ENCODE assay signal across 24 mouse cellular contexts in genomic region chr12:110819367-110819766, GRCm38 (mm10). TPM values are rescaled to one million over a fixed set of nuclear protein-coding genes. Genes with fewer than 3 reads are reported as not detected.
DNase-seq lines count a peak whose midpoint lies in the region; ATAC-seq and TF ChIP-seq lines count a peak whose summit lies in the region.
"Had no signal": no experiment of that assay in that cellular context is flagged by ENCODE, and none has a peak within 500 bp of the region (broad histone marks: within the 10 kb centered on the region; RNA-seq: fewer than 3 reads in every experiment).

No protein-coding gene starts in this region.

- no peak overlapping the region for H3K4me3 ChIP-seq in lung, postnatal 0 days (ENCODE audit: low read depth, low read length)
- no peak overlapping the region for H3K4me3 ChIP-seq in midbrain, embryonic 11.5 days (ENCODE audit: low read depth, low read length)
- no peak overlapping the region for H3K4me3 ChIP-seq in midbrain, embryonic 15.5 days
- H3K4me3 ChIP-seq in stomach, postnatal 0 days (ENCODE audit: low read depth, low read length) = no peak overlapping the region
- H3K4me3 ChIP-seq: embryonic facial prominence, embryonic 10.5 days; embryonic facial prominence, embryonic 12.5 days; forebrain, embryonic 13.5 days; forebrain, embryonic 15.5 days had no signal

- no peak overlapping the region for H3K27ac ChIP-seq in lung, postnatal 0 days (ENCODE audit: low read length)
- H3K27ac ChIP-seq in midbrain, embryonic 11.5 days (ENCODE audit: low read depth, low read length) = no peak overlapping the region
- H3K27ac ChIP-seq in midbrain, embryonic 15.5 days = no peak overlapping the region
- H3K27ac ChIP-seq in stomach, postnatal 0 days (replicated peaks) = no peak overlapping the region
- H3K27ac ChIP-seq: embryonic facial prominence, embryonic 10.5 days; embryonic facial prominence, embryonic 12.5 days; forebrain, embryonic 13.5 days; forebrain, embryonic 15.5 days had no signal

- H3K9ac ChIP-seq in lung, postnatal 0 days (replicated peaks; ENCODE audit: low read depth) = no peak overlapping the region
- H3K9ac ChIP-seq in midbrain, embryonic 11.5 days (ENCODE audit: low read length) = no peak overlapping the region
- no peak overlapping the region for H3K9ac ChIP-seq in midbrain, embryonic 15.5 days
- H3K9ac ChIP-seq in stomach, postnatal 0 days (ENCODE audit: low read length) = no peak overlapping the region
- H3K9ac ChIP-seq: embryonic facial prominence, embryonic 12.5 days; forebrain, embryonic 13.5 days; forebrain, embryonic 15.5 days had no signal

- no peak overlapping the region for H3K4me2 ChIP-seq in lung, postnatal 0 days (replicated peaks; ENCODE audit: low read depth, low read length)
- H3K4me2 ChIP-seq in midbrain, embryonic 11.5 days = no peak overlapping the region
- H3K4me2 ChIP-seq in midbrain, embryonic 15.5 days = no peak overlapping the region
- no peak overlapping the region for H3K4me2 ChIP-seq in stomach, postnatal 0 days (replicated peaks; ENCODE audit: low read depth)
- H3K4me2 ChIP-seq: embryonic facial prominence, embryonic 12.5 days; forebrain, embryonic 13.5 days; forebrain, embryonic 15.5 days had no signal

- no peaks in the 10 kb centered on the region for H3K27me3 ChIP-seq in lung, postnatal 0 days (replicated peaks; ENCODE audit: insufficient read depth, low read length)
- no peaks in the 10 kb centered on the region for H3K27me3 ChIP-seq in midbrain, embryonic 11.5 days (ENCODE audit: control insufficient read depth, insufficient read depth, low read length)
- H3K27me3 ChIP-seq in midbrain, embryonic 15.5 days (replicated peaks) = no peaks in the 10 kb centered on the region
- H3K27me3 ChIP-seq in stomach, postnatal 0 days (ENCODE audit: control insufficient read depth, insufficient read depth, low read length) = no peaks in the 10 kb centered on the region
- H3K27me3 ChIP-seq: CH12.LX; embryonic facial prominence, embryonic 12.5 days; forebrain, embryonic 13.5 days; forebrain, embryonic 15.5 days; Patski had no signal

- ATAC-seq in lung, postnatal 0 days = peak; percentile 41; the same call in 1 of the 2 replicates
- no peak for ATAC-seq in midbrain, embryonic 11.5 days (ENCODE audit: low FRiP score)
- ATAC-seq in midbrain, embryonic 15.5 days (replicated peaks) = no peak
- ATAC-seq in stomach, postnatal 0 days (ENCODE audit: low FRiP score, low TSS enrichment) = peak; percentile 64; the same call in 1 of the 2 replicates
- ATAC-seq: activated CD4-positive, CD25-positive, alpha-beta regulatory T cell, adult 4 months; CD4-positive, CD25-positive, alpha-beta regulatory T cell, adult 4 months; forebrain, embryonic 13.5 days; forebrain, embryonic 15.5 days; Patski had no signal

- H3K4me1 ChIP-seq in lung, postnatal 0 days (ENCODE audit: insufficient read depth, low read depth, low read length) = no peaks in the 10 kb centered on the region
- H3K4me1 ChIP-seq in midbrain, embryonic 11.5 days (ENCODE audit: control insufficient read depth, insufficient read depth, low read length) = no peaks in the 10 kb centered on the region
- no peaks in the 10 kb centered on the region for H3K4me1 ChIP-seq in midbrain, embryonic 15.5 days
- no peaks in the 10 kb centered on the region for H3K4me1 ChIP-seq in stomach, postnatal 0 days (replicated peaks; ENCODE audit: control insufficient read depth, insufficient read depth)
- H3K4me1 ChIP-seq: embryonic facial prominence, embryonic 10.5 days; embryonic facial prominence, embryonic 12.5 days; forebrain, embryonic 13.5 days; forebrain, embryonic 15.5 days had no signal

- no peaks in the 10 kb centered on the region for H3K9me3 ChIP-seq in lung, postnatal 0 days (ENCODE audit: low read length)
- H3K9me3 ChIP-seq in midbrain, embryonic 11.5 days (ENCODE audit: control insufficient read depth, low read length) = no peaks in the 10 kb centered on the region
- H3K9me3 ChIP-seq in midbrain, embryonic 15.5 days = no peaks in the 10 kb centered on the region
- H3K9me3 ChIP-seq in stomach, postnatal 0 days (ENCODE audit: control insufficient read depth, low read length) = no peaks in the 10 kb centered on the region
- H3K9me3 ChIP-seq: embryonic facial prominence, embryonic 10.5 days; embryonic facial prominence, embryonic 12.5 days; forebrain, embryonic 13.5 days; forebrain, embryonic 15.5 days had no signal

- 46% methylated on average over 8 of the region's 8 CpGs for WGBS in lung, postnatal 0 days
- WGBS in midbrain, embryonic 11.5 days = 76% methylated on average over 8 of the region's 8 CpGs
- WGBS in midbrain, embryonic 15.5 days = 85% methylated on average over 8 of the region's 8 CpGs
- WGBS in stomach, postnatal 0 days = 48% methylated on average over 8 of the region's 8 CpGs

- TF ChIP-seq CTCF in lung, postnatal 0 days (IDR thresholded peaks at IDR 0.05) = no peak
- TF ChIP-seq CTCF in stomach, postnatal 0 days (IDR thresholded peaks at IDR 0.05; ENCODE audit: low read depth) = no peak

- no peaks in the 10 kb centered on the region for H3K36me3 ChIP-seq in lung, postnatal 0 days (ENCODE audit: insufficient read depth, low read length)
- no peaks in the 10 kb centered on the region for H3K36me3 ChIP-seq in midbrain, embryonic 11.5 days (ENCODE audit: control insufficient read depth, insufficient read depth, low read length)
- no peaks in the 10 kb centered on the region for H3K36me3 ChIP-seq in midbrain, embryonic 15.5 days (replicated peaks)
- H3K36me3 ChIP-seq in stomach, postnatal 0 days (ENCODE audit: control insufficient read depth, insufficient read depth, low read length) = no peaks in the 10 kb centered on the region
- H3K36me3 ChIP-seq: embryonic facial prominence, embryonic 12.5 days; forebrain, embryonic 15.5 days; G1E had no signal

- no peak for TF ChIP-seq EP300 in lung, postnatal 0 days (IDR thresholded peaks at IDR 0.05)
- TF ChIP-seq EP300 in stomach, postnatal 0 days (optimal IDR thresholded peaks at IDR 0.05) = no peak

- DNase-seq in lung, postnatal 0 days (ENCODE audit: low spot score) = no peak
- DNase-seq in lung, postnatal 36 days = no peak
- DNase-seq in midbrain, embryonic 11.5 days (ENCODE audit: low spot score, missing footprints) = peak; percentile 45
- peak; percentile 39 for DNase-seq in stomach, postnatal 0 days (ENCODE audit: low spot score)
- no peak for DNase-seq in thymus, postnatal 14 days
- DNase-seq: adrenal gland, adult 8-10 months; adrenal gland, postnatal 14 days; adrenal gland, postnatal 36 days; B cell, adult 2 months; cerebellum, adult 11-12 months; cerebellum, adult 2 months; cerebellum, adult 9-10 months; cerebellum, postnatal 10 days; cerebellum, postnatal 25 days had no signal

RNA-seq across cellular contexts. Expression of gene Mok, which starts 21.4 kb away (rescaled TPM):
- polyA plus RNA-seq in lung, postnatal 0 days (2015; fragmentation: Nextera tagmentation; extraction: Ambion mirVana) = 11.1 and 11.9 TPM in 2 replicates
- polyA plus RNA-seq in midbrain, embryonic 11.5 days (2014; fragmentation: Nextera tagmentation; extraction: Ambion mirVana) = 11.1 and 11.8 TPM in 2 replicates
- polyA plus RNA-seq in midbrain, embryonic 15.5 days (2015; fragmentation: Nextera tagmentation; extraction: Ambion mirVana) = 17.0 and 17.2 TPM in 2 replicates
- polyA plus RNA-seq in stomach, postnatal 0 days (2015; fragmentation: Nextera tagmentation; extraction: Ambion mirVana) = 0.95 and 0.97 TPM in 2 replicates

RNA-seq across cellular contexts. Expression of gene Zfp839, which starts 30.7 kb away (rescaled TPM):
- 2.4 and 3.3 TPM in 2 replicates for polyA plus RNA-seq in lung, postnatal 0 days (2015; fragmentation: Nextera tagmentation; extraction: Ambion mirVana)
- polyA plus RNA-seq in midbrain, embryonic 11.5 days (2014; fragmentation: Nextera tagmentation; extraction: Ambion mirVana) = 1.4 and 1.8 TPM in 2 replicates
- 3.9 and 4.4 TPM in 2 replicates for polyA plus RNA-seq in midbrain, embryonic 15.5 days (2015; fragmentation: Nextera tagmentation; extraction: Ambion mirVana)
- 2.3 and 2.5 TPM in 2 replicates for polyA plus RNA-seq in stomach, postnatal 0 days (2015; fragmentation: Nextera tagmentation; extraction: Ambion mirVana)

Comparison
In these comparisons a context has a peak if more than half of its experiments do, and no peak if none do; other contexts are left out.
1. ATAC-seq: peak in lung, postnatal 0 days (single experiment) and stomach, postnatal 0 days (single experiment); none in midbrain, embryonic 11.5 days (single experiment) and midbrain, embryonic 15.5 days (single experiment).
2. DNase-seq: peak in midbrain, embryonic 11.5 days (single experiment) and stomach, postnatal 0 days (single experiment); none in lung, postnatal 0 days (single experiment), lung, postnatal 36 days (single experiment) and thymus, postnatal 14 days (single experiment).